14 mouse cellular contexts compared by ENCODE assay signal in genomic region chrX:157306796-157307405, GRCm38 (mm10).
DNase-seq lines count a peak whose midpoint lies in the region; ATAC-seq and TF ChIP-seq lines count a peak whose summit lies in the region.
"Had no signal": no experiment of that assay in that cellular context is flagged by ENCODE, and none has a peak within 500 bp of the region (broad histone marks: within the 10 kb centered on the region; RNA-seq: fewer than 3 reads in every experiment).

No protein-coding gene starts in this region.

- no peak for TF ChIP-seq POLR2A in myocyte (IDR thresholded peaks at IDR 0.05; ENCODE audit: insufficient read length, low read depth)

- H3K4me2 ChIP-seq in hindbrain, embryonic 13.5 days = 0 out of 2 replicates have a peak overlapping the region, but pooled peaks have one; percentile 4
- H3K4me2 ChIP-seq in myocyte (ENCODE audit: low read depth) = peak overlapping the region; percentile 7
- H3K4me2 ChIP-seq: heart, embryonic 13.5 days had no signal

- H3K27me3 ChIP-seq in hindbrain, embryonic 13.5 days = no peaks in the 10 kb centered on the region
- H3K27me3 ChIP-seq in myocyte (ENCODE audit: control insufficient read depth, insufficient read depth, insufficient read length) = no peaks in the 10 kb centered on the region
- H3K27me3 ChIP-seq: heart, embryonic 13.5 days had no signal

- peak; percentile 71 for ATAC-seq in hindbrain, embryonic 13.5 days (ENCODE audit: low FRiP score)
- ATAC-seq in megakaryocyte progenitor cell, adult 5-6 weeks (replicated peaks; ENCODE audit: poor library complexity) = no peak

- no peak for DNase-seq in layer of hippocampus, adult 2 months (ENCODE audit: low spot score in 2 of 2)
- no peak for DNase-seq in layer of hippocampus, adult 9-11 months
- peak; percentile 63 to 70 for DNase-seq in cerebellum, postnatal 10 days
- DNase-seq in embryo, embryonic 10 days (ENCODE audit: low spot score) = no peak
- DNase-seq in frontal cortex, postnatal 10 days (ENCODE audit: low spot score in 2 of 2) = no peak
- DNase-seq: gastrocnemius, adult 2 months; kidney, adult 11 months; lung, postnatal 4 days; thymus, postnatal 14 days had no signal

- H3ac ChIP-seq in myocyte (ENCODE audit: control insufficient read depth, insufficient read length) = no peak overlapping the region

- H3K9ac ChIP-seq in hindbrain, embryonic 13.5 days = no peak overlapping the region
- H3K9ac ChIP-seq: heart, embryonic 13.5 days; liver, embryonic 14.5 days had no signal

- peaks cover 4% of the 10 kb centered on the region; the same call in 1 of the 2 replicates for H3K4me1 ChIP-seq in hindbrain, embryonic 13.5 days (replicated peaks)
- H3K4me1 ChIP-seq: heart, embryonic 13.5 days had no signal

- no peaks in the 10 kb centered on the region for H3K36me3 ChIP-seq in hindbrain, embryonic 13.5 days
- H3K36me3 ChIP-seq in myocyte (ENCODE audit: control insufficient read depth, insufficient read depth) = no peaks in the 10 kb centered on the region
- H3K36me3 ChIP-seq: heart, embryonic 13.5 days had no signal

- TF ChIP-seq CTCF in layer of hippocampus, adult 2 months (conservative IDR thresholded peaks at IDR 0.05) = no peak

- 21% methylated on average over 4 of the region's 4 CpGs for WGBS in hindbrain, embryonic 13.5 days

- H3K79me2 ChIP-seq in myocyte (ENCODE audit: control insufficient read depth, insufficient read depth) = no peaks in the 10 kb centered on the region

- H3K9me3 ChIP-seq in hindbrain, embryonic 13.5 days = no peaks in the 10 kb centered on the region
- H3K9me3 ChIP-seq: heart, embryonic 13.5 days had no signal

- H3K4me3 ChIP-seq in layer of hippocampus, adult 2 months = no peak overlapping the region
- H3K4me3 ChIP-seq in hindbrain, embryonic 13.5 days = no peak overlapping the region
- no peak overlapping the region for H3K4me3 ChIP-seq in myocyte
- H3K4me3 ChIP-seq: gastrocnemius, adult 2 months; heart, embryonic 13.5 days had no signal

- H3K27ac ChIP-seq in layer of hippocampus, adult 2 months = peak overlapping the region; percentile 51; the same call in 1 of the 2 replicates
- H3K27ac ChIP-seq in hindbrain, embryonic 13.5 days = peak overlapping the region; percentile 69
- H3K27ac ChIP-seq: gastrocnemius, adult 2 months; heart, embryonic 13.5 days; liver, embryonic 14.5 days had no signal

TF ChIP-seq in myocyte, 11 proteins besides CTCF, POLR2A, EP300 and RAD21:
- no peak for TF ChIP-seq CEBPB (IDR thresholded peaks at IDR 0.05; ENCODE audit: insufficient read depth, poor library complexity, severe bottlenecking)
- no peak for TF ChIP-seq TCF12 (IDR thresholded peaks at IDR 0.05; ENCODE audit: insufficient read depth, poor library complexity, severe bottlenecking)
- no peak for TF ChIP-seq SRF (IDR thresholded peaks at IDR 0.05; ENCODE audit: control insufficient read depth, insufficient read length, low read depth)
- no peak for TF ChIP-seq REST (IDR thresholded peaks at IDR 0.05; ENCODE audit: insufficient read depth, insufficient read length)
- no peak for TF ChIP-seq MAX (IDR thresholded peaks at IDR 0.05; ENCODE audit: low read depth)
- no peak for TF ChIP-seq MYOG (IDR thresholded peaks at IDR 0.05; ENCODE audit: control insufficient read depth in 1 of 3, insufficient read depth in 1 of 3, insufficient read length in 2 of 3, low read depth in 2 of 3)
- TF ChIP-seq E2F4 (IDR thresholded peaks at IDR 0.05; ENCODE audit: insufficient read depth) = no peak

Comparison
In these comparisons a context has a peak if more than half of its experiments do, and no peak if none do; other contexts are left out.
1. DNase-seq: peak in cerebellum, postnatal 10 days (2 of 2); none in layer of hippocampus, adult 2 months (0 of 2), layer of hippocampus, adult 9-11 months (single experiment), embryo, embryonic 10 days (single experiment) and frontal cortex, postnatal 10 days (0 of 2).